Mouse (Mus musculus) midbrain, embryonic 12.5 days (tissue): ENCODE measurements around the gene Dnajb14. TPM values are rescaled to one million over a fixed set of nuclear protein-coding genes. Genes with fewer than 3 reads are reported as not detected.

Experiments
- ATAC-seq: fragments of 200-750 bp; cut with Nextera tagmentation; 2 replicates; pipeline ENCODE4 v1.8.0; 2017; ENCODE audit warnings: low read depth, moderate TSS enrichment, moderate library complexity; ENCODE audit not compliant: low FRiP score
- H3K27ac ChIP-seq: fragments of 300-500 bp; sonication (generic); replicated peaks from 2 replicates; pipeline ENCODE4 v1.5.1; 2016; ENCODE audit warnings: mild to moderate bottlenecking
- H3K27me3 ChIP-seq: fragments of 300-500 bp; sonication (generic); 2 replicates; pipeline ENCODE4 v1.6.1; 2016; ENCODE audit warnings: mild to moderate bottlenecking
- H3K36me3 ChIP-seq: fragments of 300-500 bp; sonication (generic); 2 replicates; pipeline ENCODE4 v1.6.1; 2016
- H3K4me1 ChIP-seq: fragments of 300-500 bp; sonication (generic); 2 replicates; pipeline ENCODE4 v1.6.1; 2016
- H3K4me2 ChIP-seq: fragments of 300-500 bp; sonication (generic); replicated peaks from 2 replicates; pipeline ENCODE4 v1.6.1; 2016; ENCODE audit warnings: mild to moderate bottlenecking, moderate library complexity
- H3K4me3 ChIP-seq: fragments of 300-500 bp; sonication (generic); 2 replicates; pipeline ENCODE4 v1.5.1; 2016; ENCODE audit warnings: mild to moderate bottlenecking
- H3K9ac ChIP-seq: fragments of 300-500 bp; sonication (generic); replicated peaks from 2 replicates; pipeline ENCODE4 v1.6.1; 2016; ENCODE audit warnings: mild to moderate bottlenecking, moderate library complexity
- H3K9me3 ChIP-seq: fragments of 300-500 bp; sonication (generic); 2 replicates; pipeline ENCODE4 v1.6.1; 2016; ENCODE audit warnings: mild to moderate bottlenecking
- WGBS: fragments of 180-500 bp; shearing (Covaris S2); methylation state at CpG from one replicate; pipeline ENCODE4 v1.1.7; 2016; 5-methylcytosine and 5-hydroxymethylcytosine counted together
- polyA plus RNA-seq: library from polyadenylated mRNA; unstranded; fragments of >200 nt; fragmentation: Nextera tagmentation; extraction: Ambion mirVana; gene quantifications from 2 replicates; pipeline ENCODE4 v1.2.1, GENCODE M21; 2016

The Dnajb14 gene
- polyA plus RNA-seq, 1 experiment from 2014 or later, result 11.3 TPM

- peak overlapping the region; percentile 75 for H3K9ac ChIP-seq
Measured at GRCm38 (mm10) chr3:137919398-137919797, 51.9 kb downstream of the Dnajb14 start.

GRCm38 (mm10) chr3:137920594-137920993 is 53.1 kb downstream of the Dnajb14 start:
- no peak overlapping the region for H3K4me2 ChIP-seq
- H3K4me1 ChIP-seq, result peaks cover 17% of the 10 kb centered on the region
- H3K27ac ChIP-seq, result no peak overlapping the region
- no peak overlapping the region for H3K4me3 ChIP-seq
- no peaks in the 10 kb centered on the region for H3K9me3 ChIP-seq
- 94% methylated on average over 4 of the region's 4 CpGs for WGBS
- no peak overlapping the region for H3K9ac ChIP-seq
- H3K27me3 ChIP-seq, result no peaks in the 10 kb centered on the region
- no peak for ATAC-seq
- H3K36me3 ChIP-seq, result peaks cover 27% of the 10 kb centered on the region

More at GRCm38 (mm10) chr3:137919398-137919797, 51.9 kb downstream of the Dnajb14 start:
- WGBS, result 94% methylated on average over 7 of the region's 7 CpGs
- H3K4me3 ChIP-seq, result peak overlapping the region; percentile 89
- peaks cover 24% of the 10 kb centered on the region for H3K36me3 ChIP-seq
- H3K27ac ChIP-seq, result no peak overlapping the region
- H3K27me3 ChIP-seq, result no peaks in the 10 kb centered on the region
- peaks cover 17% of the 10 kb centered on the region for H3K4me1 ChIP-seq
- peak overlapping the region; percentile 88 for H3K4me2 ChIP-seq
- ATAC-seq, result no peak
- no peaks in the 10 kb centered on the region for H3K9me3 ChIP-seq

- Histone ChIP-seq H3K9me3 (no peaks in the 10 kb centered on the region), H3K4me2 (no peak overlapping the region), H3K36me3 (peaks cover 42% of the 10 kb centered on the region), H3K4me1 (no peaks in the 10 kb centered on the region), H3K27me3 (no peaks in the 10 kb centered on the region), H3K27ac (no peak overlapping the region), H3K4me3 (no peak overlapping the region), H3K9ac (no peak overlapping the region)
- WGBS, result 93% methylated on average over 4 of the region's 4 CpGs
- no peak for ATAC-seq
Measured at GRCm38 (mm10) chr3:137927010-137927409, 59.5 kb downstream of the Dnajb14 start.

- H3K36me3 ChIP-seq, result peaks cover 30% of the 10 kb centered on the region
- no peaks in the 10 kb centered on the region for H3K9me3 ChIP-seq
- 94% methylated on average over 3 of the region's 3 CpGs for WGBS
Measured at GRCm38 (mm10) chr3:137929940-137930339, 62.5 kb downstream of the Dnajb14 start.

GRCm38 (mm10) chr3:137932748-137933147 is 65.3 kb downstream of the Dnajb14 start:
- Histone ChIP-seq H3K36me3 (peaks cover 16% of the 10 kb centered on the region), H3K9ac (no peak overlapping the region), H3K4me1 (peaks cover 9% of the 10 kb centered on the region; the same call in 1 of the 2 replicates), H3K4me3 (no peak overlapping the region), H3K27ac (no peak overlapping the region), H3K4me2 (no peak overlapping the region), H3K9me3 (no peaks in the 10 kb centered on the region), H3K27me3 (no peaks in the 10 kb centered on the region)
- ATAC-seq, result no peak
- WGBS, result 80% methylated on average over 7 of the region's 7 CpGs

More at GRCm38 (mm10) chr3:137929940-137930339, 62.5 kb downstream of the Dnajb14 start:
- ATAC-seq, result no peak
- no peak overlapping the region for H3K4me3 ChIP-seq
- no peak overlapping the region for H3K4me2 ChIP-seq
- no peak overlapping the region for H3K27ac ChIP-seq
- no peak overlapping the region for H3K9ac ChIP-seq
- H3K4me1 ChIP-seq, result no peaks in the 10 kb centered on the region
- H3K27me3 ChIP-seq, result no peaks in the 10 kb centered on the region

GRCm38 (mm10) chr3:137933986-137934385 is 66.5 kb downstream of the Dnajb14 start:
- H3K4me1 ChIP-seq, result peaks cover 9% of the 10 kb centered on the region; the same call in 1 of the 2 replicates
- H3K4me3 ChIP-seq, result no peak overlapping the region
- H3K36me3 ChIP-seq, result peaks cover 8% of the 10 kb centered on the region
- H3K9me3 ChIP-seq, result no peaks in the 10 kb centered on the region
- no peak for ATAC-seq
- H3K27ac ChIP-seq, result no peak overlapping the region
- H3K4me2 ChIP-seq, result no peak overlapping the region
- 87% methylated on average over 3 of the region's 3 CpGs for WGBS
- no peaks in the 10 kb centered on the region for H3K27me3 ChIP-seq
- H3K9ac ChIP-seq, result no peak overlapping the region

- no peak for ATAC-seq
- no peak overlapping the region for H3K4me2 ChIP-seq
Measured at GRCm38 (mm10) chr3:137935570-137936525, 68.4 kb downstream of the Dnajb14 start.

GRCm38 (mm10) chr3:137936541-137936940 is 69.1 kb downstream of the Dnajb14 start:
- H3K9ac ChIP-seq, result no peak overlapping the region
- H3K4me3 ChIP-seq, result no peak overlapping the region
- H3K36me3 ChIP-seq, result no peaks in the 10 kb centered on the region
- 24% methylated on average over 6 of the region's 6 CpGs for WGBS
- no peak overlapping the region; the same call in 1 of the 2 replicates for H3K27ac ChIP-seq
- no peaks in the 10 kb centered on the region for H3K9me3 ChIP-seq
- no peaks in the 10 kb centered on the region for H3K27me3 ChIP-seq
- peaks cover 9% of the 10 kb centered on the region; the same call in 1 of the 2 replicates for H3K4me1 ChIP-seq
- no peak overlapping the region for H3K4me2 ChIP-seq
- no peak for ATAC-seq

More at GRCm38 (mm10) chr3:137935570-137936525, 68.4 kb downstream of the Dnajb14 start:
- H3K4me3 ChIP-seq, result no peak overlapping the region
- H3K4me1 ChIP-seq, result peaks cover 9% of the 10 kb centered on the region; the same call in 1 of the 2 replicates
- WGBS, result 38% methylated on average over 5 of the region's 5 CpGs
- H3K27me3 ChIP-seq, result no peaks in the 10 kb centered on the region
- H3K27ac ChIP-seq, result no peak overlapping the region; the same call in 1 of the 2 replicates
- H3K9me3 ChIP-seq, result no peaks in the 10 kb centered on the region
- no peaks in the 10 kb centered on the region for H3K36me3 ChIP-seq
- no peak overlapping the region for H3K9ac ChIP-seq

GRCm38 (mm10) chr3:137938608-137939007 is 71.1 kb downstream of the Dnajb14 start:
- H3K36me3 ChIP-seq, result no peaks in the 10 kb centered on the region
- ATAC-seq, result peak; percentile 73; the same call in 1 of the 2 replicates
- H3K27ac ChIP-seq, result no peak overlapping the region
- whole genome bisulfite sequencing, result 39% methylated on average over 6 of the region's 6 CpGs
- H3K9ac ChIP-seq, result no peak overlapping the region
- H3K9me3 ChIP-seq, result no peaks in the 10 kb centered on the region
- H3K27me3 ChIP-seq, result no peaks in the 10 kb centered on the region
- no peak overlapping the region for H3K4me3 ChIP-seq
- H3K4me2 ChIP-seq, result no peak overlapping the region
- peaks cover 9% of the 10 kb centered on the region; the same call in 1 of the 2 replicates for H3K4me1 ChIP-seq

- Histone ChIP-seq H3K4me3 (no peak overlapping the region), H3K4me1 (peaks cover 6% of the 10 kb centered on the region; the same call in 1 of the 2 replicates), H3K9ac (no peak overlapping the region), H3K36me3 (no peaks in the 10 kb centered on the region), H3K27me3 (no peaks in the 10 kb centered on the region), H3K27ac (no peak overlapping the region), H3K9me3 (no peaks in the 10 kb centered on the region), H3K4me2 (no peak overlapping the region)
- WGBS, result 81% methylated on average over 4 of the region's 4 CpGs
- ATAC-seq, result no peak
Measured at GRCm38 (mm10) chr3:137940757-137941156, 73.3 kb downstream of the Dnajb14 start.

- Histone ChIP-seq H3K4me1 (peaks cover 4% of the 10 kb centered on the region; the same call in 1 of the 2 replicates), H3K9ac (no peak overlapping the region), H3K36me3 (no peaks in the 10 kb centered on the region), H3K9me3 (no peaks in the 10 kb centered on the region), H3K4me2 (no peak overlapping the region), H3K27ac (no peak overlapping the region), H3K27me3 (no peaks in the 10 kb centered on the region), H3K4me3 (no peak overlapping the region)
- no peak for ATAC-seq
Measured at GRCm38 (mm10) chr3:137941555-137941954, 74.1 kb downstream of the Dnajb14 start.

- Histone ChIP-seq H3K4me2 (no peak overlapping the region), H3K4me1 (no peaks in the 10 kb centered on the region), H3K4me3 (no peak overlapping the region), H3K9me3 (no peaks in the 10 kb centered on the region), H3K27ac (no peak overlapping the region), H3K27me3 (no peaks in the 10 kb centered on the region), H3K36me3 (no peaks in the 10 kb centered on the region), H3K9ac (no peak overlapping the region)
- WGBS, result 91% methylated on average over 12 of the region's 12 CpGs
- no peak for ATAC-seq
Measured at GRCm38 (mm10) chr3:137942098-137942622, 74.7 kb downstream of the Dnajb14 start.
